Mouse (Mus musculus): Measurements from ENCODE around the gene Cnr2. TPM values are rescaled to one million over a fixed set of nuclear protein-coding genes. Genes with fewer than 3 reads are reported as not detected.
A peak's percentile ranks its signal among the peaks of the same experiment; 100 is the strongest.

Cnr2 gene
- 0.28 and 0.42 TPM in 2 replicates for polyA plus RNA-seq (2015; fragmentation: Nextera tagmentation; extraction: Ambion mirVana)

DNA sequence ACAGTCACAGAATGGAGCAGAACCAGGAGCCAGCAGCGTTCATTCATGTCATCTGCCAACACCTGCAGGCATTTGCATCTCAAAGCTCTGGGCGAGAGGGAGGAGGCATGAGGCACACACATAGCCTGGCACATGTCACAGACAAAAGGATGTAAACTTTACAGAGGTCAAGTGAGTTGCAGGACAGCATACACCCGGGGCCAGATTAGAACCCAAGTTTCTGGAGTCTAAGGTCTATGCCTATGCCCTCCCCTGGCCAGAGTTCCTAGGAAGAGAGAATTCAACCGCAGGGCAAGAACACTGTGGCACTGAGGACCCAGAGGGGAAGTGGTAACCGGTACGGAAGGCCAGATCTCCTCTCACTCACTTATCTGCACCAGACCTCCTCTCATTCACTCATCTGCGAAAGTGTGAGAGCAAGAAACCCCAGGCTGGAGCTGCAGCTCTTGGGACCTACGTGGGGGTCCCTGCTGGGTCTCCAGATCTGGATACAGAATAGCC, at the start of gene Cnr2:
TSS of gene Cnr2 (plus strand) at position 324 of the 501 bp plus-strand sequence.
- no peak within 1 kb of the TSS for H3K9ac ChIP-seq
- no peak for ATAC-seq
- no peak within 1 kb of the TSS for H3K4me3 ChIP-seq (replicated peaks)
- no peak within 1 kb of the TSS for H3K27ac ChIP-seq
- no peaks in the 10 kb centered on the region for H3K9me3 ChIP-seq
- H3K27me3 ChIP-seq (replicated peaks), result no peaks in the 10 kb centered on the region
- 52% methylated on average over 8 of the region's 8 CpGs for WGBS
- 0 out of 2 replicates have a peak, but pooled peaks cover 3% of the 10 kb centered on the region for H3K4me1 ChIP-seq (replicated peaks)
- H3K4me2 ChIP-seq (replicated peaks), result no peak within 1 kb of the TSS
- no peaks in the 10 kb centered on the region for H3K36me3 ChIP-seq

DNA sequence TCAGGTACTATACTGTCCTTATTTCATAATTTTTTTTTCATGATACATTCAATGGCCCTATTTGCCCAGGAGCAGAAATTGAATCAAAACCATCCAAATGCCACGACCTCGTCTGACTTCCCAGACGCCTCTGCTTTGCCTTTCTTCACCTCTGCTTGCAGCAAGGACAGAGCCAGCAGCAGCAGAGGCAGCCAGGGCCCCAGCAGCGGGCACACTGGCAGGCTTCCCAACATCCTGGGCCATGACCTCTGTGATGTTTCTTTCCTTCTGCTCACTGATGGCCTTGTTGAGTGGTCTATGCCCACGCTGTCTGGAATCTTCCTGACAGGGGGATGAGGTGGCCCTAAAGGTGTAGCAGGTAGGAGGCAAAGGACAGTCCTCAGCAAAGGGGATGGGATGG, 47.6 kb upstream of the Cnr2 start:
- Histone ChIP-seq H3K36me3 (no peaks in the 10 kb centered on the region), H3K9ac (no peak overlapping the region)

GRCm38 (mm10) chr4:135850411-135851095, 44.6 kb upstream of the Cnr2 start:
- ATAC-seq, result no peak
- Histone ChIP-seq H3K27ac (no peak overlapping the region), H3K9ac (no peak overlapping the region), H3K4me2 (replicated peaks) (no peak overlapping the region), H3K4me3 (replicated peaks) (no peak overlapping the region), H3K27me3 (replicated peaks) (no peaks in the 10 kb centered on the region), H3K36me3 (no peaks in the 10 kb centered on the region), H3K9me3 (no peaks in the 10 kb centered on the region), H3K4me1 (replicated peaks) (peaks cover 10% of the 10 kb centered on the region; the same call in 1 of the 2 replicates)
- 42% methylated on average over 13 of the region's 13 CpGs for WGBS

More for the DNA sequence above, 47.6 kb upstream of the Cnr2 start:
- Histone ChIP-seq H3K27me3 (replicated peaks) (no peaks in the 10 kb centered on the region), H3K4me3 (replicated peaks) (no peak overlapping the region), H3K9me3 (no peaks in the 10 kb centered on the region), H3K27ac (no peak overlapping the region), H3K4me2 (replicated peaks) (no peak overlapping the region), H3K4me1 (replicated peaks) (peaks cover 4% of the 10 kb centered on the region; the same call in 1 of the 2 replicates)
- WGBS, result 59% methylated on average over 5 of the region's 5 CpGs
- no peak for ATAC-seq

DNA sequence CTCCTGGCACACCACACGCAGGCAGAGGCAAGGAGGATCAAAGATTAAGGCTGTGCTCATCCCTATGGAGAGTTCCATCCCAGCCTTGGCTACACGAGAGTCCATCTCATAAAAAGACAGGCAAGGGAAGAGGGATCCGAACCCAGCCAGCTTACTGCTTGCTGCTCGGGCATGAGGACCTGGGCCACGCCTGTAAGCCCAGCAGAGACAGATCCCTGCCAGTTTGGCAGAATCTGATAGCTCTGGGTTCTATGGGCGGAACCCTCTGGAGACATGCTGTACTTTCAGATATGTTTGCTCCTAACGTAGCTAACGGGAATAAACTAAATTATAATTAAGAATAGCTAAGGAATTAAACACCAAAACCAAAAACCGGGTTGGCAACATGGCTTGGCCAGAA, 43.3 kb upstream of the Cnr2 start:
- Histone ChIP-seq H3K9me3 (no peaks in the 10 kb centered on the region), H3K4me1 (replicated peaks) (peaks cover 10% of the 10 kb centered on the region; the same call in 1 of the 2 replicates), H3K27ac (no peak overlapping the region), H3K27me3 (replicated peaks) (no peaks in the 10 kb centered on the region), H3K9ac (no peak overlapping the region), H3K4me2 (replicated peaks) (no peak overlapping the region), H3K4me3 (replicated peaks) (no peak overlapping the region), H3K36me3 (no peaks in the 10 kb centered on the region)
- WGBS, result 85% methylated on average over 9 of the region's 9 CpGs
- no peak for ATAC-seq

- no peak for ATAC-seq
- Histone ChIP-seq H3K27ac (no peak overlapping the region), H3K36me3 (no peaks in the 10 kb centered on the region), H3K4me3 (replicated peaks) (no peak overlapping the region), H3K27me3 (replicated peaks) (no peaks in the 10 kb centered on the region), H3K9me3 (no peaks in the 10 kb centered on the region), H3K9ac (no peak overlapping the region), H3K4me1 (replicated peaks) (peaks cover 10% of the 10 kb centered on the region), H3K4me2 (replicated peaks) (0 out of 2 replicates have a peak overlapping the region, but pooled peaks have one; percentile 81)
- 90% methylated on average over 14 of the region's 14 CpGs for WGBS
Measured at GRCm38 (mm10) chr4:135853987-135854546, 41.1 kb upstream of the Cnr2 start.

GRCm38 (mm10) chr4:135854630-135855029, 40.6 kb upstream of the Cnr2 start:
- no peaks in the 10 kb centered on the region for H3K9me3 ChIP-seq
- 66% methylated on average over 11 of the region's 11 CpGs for WGBS
- peaks cover 14% of the 10 kb centered on the region for H3K4me1 ChIP-seq (replicated peaks)
- peak overlapping the region; percentile 81 for H3K4me2 ChIP-seq (replicated peaks)
- H3K36me3 ChIP-seq, result no peaks in the 10 kb centered on the region
- ATAC-seq, result no peak
- H3K4me3 ChIP-seq (replicated peaks), result no peak overlapping the region
- no peak overlapping the region for H3K27ac ChIP-seq
- no peaks in the 10 kb centered on the region for H3K27me3 ChIP-seq (replicated peaks)
- H3K9ac ChIP-seq, result peak overlapping the region; percentile 75; the same call in 1 of the 2 replicates

GRCm38 (mm10) chr4:135855080-135855479, 40.1 kb upstream of the Cnr2 start:
- Histone ChIP-seq H3K4me2 (replicated peaks) (peak overlapping the region; percentile 81), H3K27me3 (replicated peaks) (no peaks in the 10 kb centered on the region), H3K36me3 (no peaks in the 10 kb centered on the region), H3K4me1 (replicated peaks) (peaks cover 14% of the 10 kb centered on the region), H3K9me3 (no peaks in the 10 kb centered on the region), H3K27ac (peak overlapping the region; percentile 98), H3K9ac (peak overlapping the region; percentile 75), H3K4me3 (replicated peaks) (peak overlapping the region; percentile 92)
- ATAC-seq, result peak; percentile 8; the same call in 1 of the 2 replicates
- WGBS, result 6% methylated on average over 6 of the region's 6 CpGs

GRCm38 (mm10) chr4:135855536-135856222, 39.5 kb upstream of the Cnr2 start, which contains the start of gene Srsf10:
Gene Srsf10, plus strand, starts transcription at chr4:135855747.
- Histone ChIP-seq H3K4me2 (replicated peaks) (peak within 1 kb of the TSS; percentile 81), H3K27me3 (replicated peaks) (no peaks in the 10 kb centered on the region), H3K9ac (peak within 1 kb of the TSS; percentile 91), H3K27ac (peak within 1 kb of the TSS; percentile 98), H3K4me3 (replicated peaks) (peak within 1 kb of the TSS; percentile 92), H3K9me3 (no peaks in the 10 kb centered on the region), H3K36me3 (no peaks in the 10 kb centered on the region), H3K4me1 (replicated peaks) (peaks cover 12% of the 10 kb centered on the region)
- under 1% methylated on average over 67 of the region's 67 CpGs for WGBS
- peak; percentile 96 for ATAC-seq

DNA sequence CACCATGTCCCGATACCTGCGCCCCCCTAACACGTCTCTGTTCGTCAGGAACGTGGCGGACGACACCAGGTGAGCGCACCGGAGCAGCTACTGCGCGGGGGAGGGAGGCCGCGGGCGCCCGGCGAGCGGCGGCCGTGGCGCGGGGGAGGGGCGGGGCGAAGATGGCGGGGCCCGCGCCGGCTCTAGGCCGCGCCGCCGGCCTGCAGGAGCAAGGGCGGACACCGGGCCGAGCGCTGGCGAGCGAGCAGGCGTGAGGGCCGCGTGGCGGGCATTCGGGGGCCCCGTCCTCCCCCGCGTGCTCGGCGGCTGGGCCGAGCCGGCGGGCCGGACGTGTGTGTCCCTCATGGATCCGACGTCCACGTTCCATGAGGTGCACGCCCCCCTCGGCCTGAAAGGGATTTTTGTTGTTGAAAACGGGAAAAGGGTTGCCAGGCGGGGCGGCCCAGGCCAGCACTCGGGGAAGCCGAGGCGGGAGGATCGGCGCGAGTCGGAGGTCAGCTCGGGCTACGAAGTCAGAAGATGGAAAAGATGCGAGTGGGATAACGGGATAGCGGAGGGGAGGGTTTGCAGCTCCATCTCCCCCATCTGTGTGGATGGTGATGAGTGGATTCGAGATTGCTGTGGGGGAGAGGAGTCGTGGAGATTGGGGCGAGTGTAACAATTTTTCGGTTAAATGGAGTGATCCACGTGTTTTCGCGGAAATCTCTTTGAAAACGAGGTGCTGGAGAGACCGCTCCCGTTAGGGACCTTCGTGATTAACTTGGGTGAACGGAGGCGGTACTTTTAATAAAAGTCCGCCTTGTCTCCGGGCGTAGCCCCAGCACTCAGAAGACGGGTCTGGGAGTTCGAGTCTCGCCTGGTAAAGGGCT, 38.7 kb upstream of the Cnr2 start:
- Histone ChIP-seq H3K9me3 (no peaks in the 10 kb centered on the region), H3K36me3 (no peaks in the 10 kb centered on the region), H3K4me1 (replicated peaks) (peaks cover 14% of the 10 kb centered on the region), H3K27me3 (replicated peaks) (no peaks in the 10 kb centered on the region), H3K4me3 (replicated peaks) (peak overlapping the region; percentile 92), H3K9ac (peak overlapping the region; percentile 91), H3K4me2 (replicated peaks) (peak overlapping the region; percentile 63), H3K27ac (peak overlapping the region; percentile 98)
- peak; percentile 81 for ATAC-seq
- under 1% methylated on average over 83 of the region's 91 CpGs for WGBS

DNA sequence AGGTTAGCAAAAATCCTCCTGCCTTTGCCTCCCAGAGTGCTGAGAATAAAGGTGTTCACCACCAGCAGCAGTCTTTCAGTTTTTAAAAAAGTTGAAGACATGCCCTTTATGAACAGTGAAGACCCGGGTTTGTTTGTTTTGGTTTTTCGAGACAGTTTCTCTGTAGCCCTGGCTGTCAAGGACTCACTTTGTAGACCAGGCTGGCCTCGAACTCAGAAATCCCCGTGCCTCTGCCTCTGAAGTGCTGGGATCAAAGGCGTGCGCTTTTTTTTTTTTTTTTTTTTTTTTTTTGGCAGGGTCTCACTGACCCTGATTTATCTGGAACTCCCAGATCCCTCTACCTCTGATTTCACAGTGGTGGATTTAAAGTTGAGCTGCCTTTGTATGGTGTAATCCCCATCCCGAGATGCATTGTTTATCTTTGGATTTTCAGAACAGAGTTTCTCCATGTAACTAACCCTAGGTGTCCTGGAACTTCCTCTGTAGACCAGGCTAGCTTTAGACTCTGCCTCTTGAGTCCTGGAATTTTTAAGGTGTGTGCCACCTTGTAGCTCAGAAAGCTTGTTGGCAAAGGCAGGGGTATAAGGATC, 37.5 kb upstream of the Cnr2 start:
- H3K4me2 ChIP-seq (replicated peaks), result peak overlapping the region; percentile 63
- peak overlapping the region; percentile 91 for H3K9ac ChIP-seq
- H3K9me3 ChIP-seq, result no peaks in the 10 kb centered on the region
- 4% methylated on average over 7 of the region's 7 CpGs for WGBS
- no peaks in the 10 kb centered on the region for H3K36me3 ChIP-seq
- H3K27ac ChIP-seq, result no peak overlapping the region
- no peak for ATAC-seq
- H3K4me1 ChIP-seq (replicated peaks), result peaks cover 14% of the 10 kb centered on the region
- peak overlapping the region; percentile 92 for H3K4me3 ChIP-seq (replicated peaks)
- H3K27me3 ChIP-seq (replicated peaks), result no peaks in the 10 kb centered on the region

DNA sequence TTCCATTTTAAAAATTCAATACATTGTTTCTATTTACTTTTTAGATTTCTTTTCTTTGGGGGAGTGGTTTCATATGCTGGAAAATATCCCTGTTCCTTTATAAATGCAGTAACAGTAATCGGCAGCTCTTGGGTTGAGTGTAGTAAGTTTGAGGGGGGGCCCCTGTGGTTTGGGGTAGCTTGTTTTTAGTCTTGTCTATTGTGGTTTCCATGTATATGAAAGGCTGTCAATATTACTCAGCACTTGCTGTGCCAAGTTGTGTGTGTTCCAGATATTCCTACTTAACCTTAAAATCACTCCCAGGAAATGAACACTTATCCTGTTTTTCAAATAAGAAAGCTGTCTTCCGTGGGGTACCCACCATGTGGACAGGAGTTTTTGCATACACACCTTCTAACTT, 26.2 kb upstream of the Cnr2 start:
- no peaks in the 10 kb centered on the region for H3K27me3 ChIP-seq (replicated peaks)
- WGBS, result 52% methylated on average over 2 of the region's 2 CpGs
- peaks cover 5% of the 10 kb centered on the region for H3K4me1 ChIP-seq (replicated peaks)
- no peak overlapping the region for H3K4me3 ChIP-seq (replicated peaks)
- no peaks in the 10 kb centered on the region for H3K9me3 ChIP-seq
- ATAC-seq, result no peak
- H3K27ac ChIP-seq, result no peak overlapping the region
- H3K9ac ChIP-seq, result no peak overlapping the region
- no peak overlapping the region for H3K4me2 ChIP-seq (replicated peaks)
- no peaks in the 10 kb centered on the region; the same call in 1 of the 2 replicates for H3K36me3 ChIP-seq

All from intestine, embryonic 15.5 days (tissue).